Mouse (Mus musculus) neural tube, embryonic 15.5 days (tissue): ENCODE measurements around the gene Gm49450. TPM values are rescaled to one million over a fixed set of nuclear protein-coding genes. Genes with fewer than 3 reads are reported as not detected.
"Not testable (repeated sequence)": the region's sequence is repeated elsewhere in the genome, so short reads cannot be mapped to it uniquely, and the experiment has no call there.

ENCODE experiments used
- ATAC-seq: fragments of 200-750 bp; cut with Nextera tagmentation; 2 replicates; pipeline ENCODE4 v1.8.0; 2017; ENCODE audit warnings: mild to moderate bottlenecking, moderate TSS enrichment, moderate library complexity; ENCODE audit not compliant: low FRiP score
- H3K27ac ChIP-seq: fragments of 300-500 bp; sonication (generic); replicated peaks from 2 replicates; pipeline ENCODE4 v1.5.1; 2015; ENCODE audit warnings: mild to moderate bottlenecking, inconsistent platforms
- H3K27me3 ChIP-seq: fragments of 300-500 bp; sonication (generic); replicated peaks from 2 replicates; pipeline ENCODE4 v1.6.1; 2015; ENCODE audit warnings: inconsistent platforms
- H3K36me3 ChIP-seq: fragments of 300-500 bp; sonication (generic); 2 replicates; pipeline ENCODE4 v1.6.1; 2015; ENCODE audit warnings: inconsistent platforms
- H3K4me1 ChIP-seq: fragments of 300-500 bp; sonication (generic); 2 replicates; pipeline ENCODE4 v1.6.1; 2015; ENCODE audit warnings: inconsistent platforms
- H3K4me2 ChIP-seq: fragments of 300-500 bp; sonication (generic); 2 replicates; pipeline ENCODE4 v1.6.1; 2015; ENCODE audit warnings: inconsistent platforms, mild to moderate bottlenecking, moderate library complexity
- H3K4me3 ChIP-seq: fragments of 300-500 bp; sonication (generic); replicated peaks from 2 replicates; pipeline ENCODE4 v1.5.1; 2015; ENCODE audit warnings: mild to moderate bottlenecking, inconsistent platforms
- H3K9ac ChIP-seq: fragments of 300-500 bp; sonication (generic); replicated peaks from 2 replicates; pipeline ENCODE4 v1.6.1; 2015; ENCODE audit warnings: mild to moderate bottlenecking, inconsistent platforms
- H3K9me3 ChIP-seq: fragments of 300-500 bp; sonication (generic); replicated peaks from 2 replicates; pipeline ENCODE4 v1.6.1; 2016; ENCODE audit warnings: inconsistent platforms
- WGBS: fragments of 180-500 bp; shearing (Covaris S2); methylation state at CpG from one replicate; pipeline ENCODE4 v1.1.7; 2015; ENCODE audit warnings: mixed read lengths; 5-methylcytosine and 5-hydroxymethylcytosine counted together
- polyA plus RNA-seq: library from polyadenylated mRNA; unstranded; fragments of >200 nt; fragmentation: Nextera tagmentation; extraction: Ambion mirVana; gene quantifications from 2 replicates; pipeline ENCODE4 v1.2.1, GENCODE M21; 2015

Gm49450 gene
- polyA plus RNA-seq, 1 experiment from 2014 or later, result not detected

DNA sequence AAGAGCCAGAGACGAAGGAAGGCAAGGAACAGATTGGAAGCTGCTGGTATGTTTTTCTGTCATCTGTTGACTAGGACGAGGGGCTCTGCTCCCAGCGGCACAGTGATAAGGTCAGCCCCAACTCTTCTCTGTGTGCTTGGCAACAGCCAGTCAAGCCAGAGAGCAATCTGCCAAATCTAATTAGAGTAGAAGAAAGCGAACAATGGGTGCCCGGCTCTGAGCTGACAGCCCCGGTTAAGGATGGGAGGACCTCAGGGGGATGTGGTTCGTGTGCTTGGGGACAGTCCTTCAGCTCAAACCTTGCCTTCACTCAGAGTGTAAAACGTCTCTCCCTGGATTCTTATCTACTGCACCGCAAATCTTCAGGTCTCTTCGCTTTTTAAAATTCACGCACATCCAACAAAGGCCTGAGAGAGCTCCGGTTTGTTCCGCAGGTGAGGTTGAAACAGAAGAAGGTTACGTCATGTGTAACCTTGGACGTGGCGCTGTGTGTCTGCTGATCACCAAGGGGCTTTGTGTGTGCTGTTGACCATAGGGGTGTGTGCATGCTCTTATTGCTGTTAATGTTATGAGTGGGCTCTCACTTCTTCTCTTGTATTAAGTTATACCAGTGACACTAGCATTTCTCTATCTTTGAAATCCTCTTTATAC, 30.2 kb upstream of the Gm49450 start:
- WGBS, result 12% methylated on average over 16 of the region's 16 CpGs
- Histone ChIP-seq H3K4me3 (peak overlapping the region; percentile 45), H3K27me3 (no peaks in the 10 kb centered on the region), H3K9me3 (no peaks in the 10 kb centered on the region), H3K27ac (peak overlapping the region; percentile 98), H3K9ac (peak overlapping the region; percentile 72), H3K4me2 (peak overlapping the region; percentile 85), H3K36me3 (no peaks in the 10 kb centered on the region), H3K4me1 (peaks cover 64% of the 10 kb centered on the region)
- peak; percentile 37; the same call in 1 of the 2 replicates for ATAC-seq

GRCm38 (mm10) chr15:98982100-98982499, 28.7 kb upstream of the Gm49450 start:
- no peaks in the 10 kb centered on the region for H3K9me3 ChIP-seq
- no peak overlapping the region for H3K4me2 ChIP-seq
- H3K9ac ChIP-seq, result no peak overlapping the region
- no peak for ATAC-seq
- no peaks in the 10 kb centered on the region for H3K27me3 ChIP-seq
- no peaks in the 10 kb centered on the region for H3K36me3 ChIP-seq
- WGBS, result 51% methylated on average over 6 of the region's 6 CpGs
- H3K27ac ChIP-seq, result peak overlapping the region; percentile 98
- H3K4me3 ChIP-seq, result no peak overlapping the region
- peaks cover 64% of the 10 kb centered on the region for H3K4me1 ChIP-seq

DNA sequence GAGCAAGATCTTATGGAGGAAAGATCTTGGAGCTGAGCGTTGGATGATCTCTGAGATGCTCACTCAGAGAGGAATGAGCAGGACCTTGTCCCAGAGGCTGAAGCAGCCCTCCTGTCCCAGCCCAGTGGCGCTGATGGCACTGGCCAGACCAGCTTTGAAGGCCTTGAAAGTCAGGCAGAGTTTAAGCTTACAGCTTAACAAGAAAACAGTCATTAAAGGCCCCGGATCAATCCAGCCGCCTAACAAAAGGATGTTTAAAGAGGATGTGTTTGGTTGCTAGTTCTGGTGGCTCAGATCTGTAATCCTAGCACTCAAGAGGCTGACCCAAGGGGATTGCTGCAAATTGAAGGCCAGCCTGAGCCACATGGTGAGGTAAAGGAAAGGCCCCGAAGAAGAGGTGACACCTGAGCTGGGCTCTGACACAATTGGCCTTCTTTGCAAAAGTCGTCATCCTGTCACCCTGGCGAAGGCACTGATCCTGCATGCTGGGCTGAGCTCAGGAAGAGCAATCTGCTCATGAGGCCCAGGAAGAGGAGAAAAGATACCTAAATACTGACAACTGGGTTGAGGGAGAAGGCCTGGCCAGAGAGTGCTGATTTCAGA, 26.8 kb upstream of the Gm49450 start:
- H3K4me2 ChIP-seq, result no peak overlapping the region
- no peak overlapping the region for H3K4me3 ChIP-seq
- no peaks in the 10 kb centered on the region for H3K36me3 ChIP-seq
- H3K9ac ChIP-seq, result no peak overlapping the region
- H3K27ac ChIP-seq, result peak overlapping the region; percentile 60
- no peaks in the 10 kb centered on the region for H3K9me3 ChIP-seq
- 44% methylated on average over 7 of the region's 7 CpGs for WGBS
- peaks cover 57% of the 10 kb centered on the region for H3K4me1 ChIP-seq
- ATAC-seq, result no peak
- no peaks in the 10 kb centered on the region for H3K27me3 ChIP-seq

DNA sequence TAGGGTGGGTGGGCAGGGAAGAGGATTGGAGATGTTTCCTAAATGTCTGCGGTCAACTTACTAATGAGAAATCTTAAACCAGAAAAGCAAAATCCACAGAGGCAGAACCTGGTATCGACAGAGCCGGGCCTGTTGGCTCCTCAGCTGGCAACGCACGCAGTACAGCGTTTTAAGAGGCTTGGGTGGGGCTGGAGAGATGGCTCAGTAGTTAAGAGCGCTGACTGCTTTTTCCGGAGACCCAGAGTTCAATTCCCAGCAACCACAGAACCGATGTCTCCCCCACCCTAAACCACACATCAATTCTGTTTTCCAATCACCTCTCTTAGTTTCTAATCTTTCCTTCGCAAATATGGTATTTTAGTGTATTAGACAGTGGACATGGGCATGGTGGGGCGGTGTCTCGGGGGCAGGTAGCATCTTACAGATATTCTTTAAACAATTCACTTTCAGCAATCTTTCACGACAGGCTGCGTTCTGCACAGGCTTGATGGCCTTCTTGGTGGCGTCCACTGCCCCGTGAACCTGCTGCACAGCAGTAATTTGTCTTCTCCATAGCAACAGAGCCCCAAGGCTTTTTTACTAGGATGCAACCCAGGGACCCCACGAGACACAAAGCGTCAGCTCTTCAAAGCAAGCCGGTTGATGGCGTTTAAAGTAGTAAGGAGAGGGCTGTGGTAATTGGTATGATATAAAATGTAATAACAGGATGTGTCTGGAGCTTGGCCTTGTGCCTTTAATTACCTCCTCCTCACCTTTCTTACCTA, 25.2 kb upstream of the Gm49450 start:
- WGBS, result 22% methylated on average over 20 of the region's 20 CpGs
- H3K4me3 ChIP-seq, result peak overlapping the region; percentile 16; the same call in 1 of the 2 replicates

DNA sequence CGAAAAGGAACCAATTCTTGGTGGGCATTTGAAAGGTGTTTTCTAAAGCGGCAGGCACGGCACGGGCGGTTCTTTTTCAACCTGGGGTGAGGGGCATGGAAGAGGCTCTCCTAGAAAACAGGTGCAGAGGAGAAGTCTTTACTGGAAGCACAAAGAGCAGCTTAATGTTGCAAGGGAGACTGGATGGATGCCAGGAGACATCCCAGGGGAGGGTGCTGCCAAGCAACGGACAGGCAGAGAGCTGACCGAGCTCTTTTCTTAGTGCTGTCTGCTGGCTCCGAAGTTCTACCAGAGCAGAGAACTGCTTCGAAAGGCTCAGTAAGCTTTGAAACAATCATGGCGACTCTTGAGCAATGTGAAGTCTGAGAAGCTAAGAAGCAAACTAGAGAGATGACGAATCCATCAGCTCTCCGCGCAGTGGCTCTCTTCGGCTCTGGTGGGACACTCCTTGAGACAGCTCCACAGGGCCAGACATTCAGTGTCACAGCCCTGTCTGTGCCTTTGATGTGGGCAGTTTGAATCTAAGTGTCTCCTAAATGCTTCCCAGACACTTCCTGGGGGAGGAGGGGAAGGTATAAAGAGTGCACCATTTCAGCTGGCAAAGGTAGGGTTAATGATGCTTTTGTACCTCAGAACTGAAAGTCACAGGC, 24.5 kb upstream of the Gm49450 start:
- WGBS, result 23% methylated on average over 14 of the region's 14 CpGs

More for the DNA sequence above, 25.2 kb upstream of the Gm49450 start:
- Histone ChIP-seq H3K9ac (peak overlapping the region; percentile 21), H3K9me3 (no peaks in the 10 kb centered on the region), H3K27me3 (no peaks in the 10 kb centered on the region), H3K4me2 (peak overlapping the region; percentile 50), H3K36me3 (no peaks in the 10 kb centered on the region), H3K4me1 (peaks cover 56% of the 10 kb centered on the region), H3K27ac (peak overlapping the region; percentile 86)
- no peak for ATAC-seq

GRCm38 (mm10) chr15:98976763-98977758, 23.7 kb upstream of the Gm49450 start:
- peak overlapping the region; percentile 86 for H3K27ac ChIP-seq
- no peak for ATAC-seq
- WGBS, result 54% methylated on average over 21 of the region's 21 CpGs
- no peaks in the 10 kb centered on the region for H3K27me3 ChIP-seq
- H3K9me3 ChIP-seq, result no peaks in the 10 kb centered on the region
- H3K4me3 ChIP-seq, result 0 out of 2 replicates have a peak overlapping the region, but pooled peaks have one; percentile 16
- H3K4me1 ChIP-seq, result peaks cover 57% of the 10 kb centered on the region
- peak overlapping the region; percentile 21 for H3K9ac ChIP-seq
- peak overlapping the region; percentile 50 for H3K4me2 ChIP-seq
- H3K36me3 ChIP-seq, result no peaks in the 10 kb centered on the region

More for the DNA sequence above, 24.5 kb upstream of the Gm49450 start:
- Histone ChIP-seq H3K4me2 (peak overlapping the region; percentile 50), H3K27me3 (no peaks in the 10 kb centered on the region), H3K4me1 (peaks cover 57% of the 10 kb centered on the region), H3K9ac (peak overlapping the region; percentile 21), H3K27ac (peak overlapping the region; percentile 86), H3K4me3 (peak overlapping the region; percentile 16; the same call in 1 of the 2 replicates), H3K36me3 (no peaks in the 10 kb centered on the region), H3K9me3 (no peaks in the 10 kb centered on the region)
- peak; percentile 64; the same call in 1 of the 2 replicates for ATAC-seq

GRCm38 (mm10) chr15:98973015-98973614, 19.8 kb upstream of the Gm49450 start:
- peak overlapping the region; percentile 96 for H3K27ac ChIP-seq
- no peaks in the 10 kb centered on the region for H3K27me3 ChIP-seq
- 42% methylated on average over 9 of the region's 9 CpGs for WGBS
- H3K36me3 ChIP-seq, result no peaks in the 10 kb centered on the region
- H3K9me3 ChIP-seq, result no peaks in the 10 kb centered on the region
- peaks cover 72% of the 10 kb centered on the region for H3K4me1 ChIP-seq
- no peak overlapping the region for H3K4me3 ChIP-seq
- peak overlapping the region; percentile 7; the same call in 1 of the 2 replicates for H3K4me2 ChIP-seq
- no peak overlapping the region for H3K9ac ChIP-seq
- no peak for ATAC-seq

DNA sequence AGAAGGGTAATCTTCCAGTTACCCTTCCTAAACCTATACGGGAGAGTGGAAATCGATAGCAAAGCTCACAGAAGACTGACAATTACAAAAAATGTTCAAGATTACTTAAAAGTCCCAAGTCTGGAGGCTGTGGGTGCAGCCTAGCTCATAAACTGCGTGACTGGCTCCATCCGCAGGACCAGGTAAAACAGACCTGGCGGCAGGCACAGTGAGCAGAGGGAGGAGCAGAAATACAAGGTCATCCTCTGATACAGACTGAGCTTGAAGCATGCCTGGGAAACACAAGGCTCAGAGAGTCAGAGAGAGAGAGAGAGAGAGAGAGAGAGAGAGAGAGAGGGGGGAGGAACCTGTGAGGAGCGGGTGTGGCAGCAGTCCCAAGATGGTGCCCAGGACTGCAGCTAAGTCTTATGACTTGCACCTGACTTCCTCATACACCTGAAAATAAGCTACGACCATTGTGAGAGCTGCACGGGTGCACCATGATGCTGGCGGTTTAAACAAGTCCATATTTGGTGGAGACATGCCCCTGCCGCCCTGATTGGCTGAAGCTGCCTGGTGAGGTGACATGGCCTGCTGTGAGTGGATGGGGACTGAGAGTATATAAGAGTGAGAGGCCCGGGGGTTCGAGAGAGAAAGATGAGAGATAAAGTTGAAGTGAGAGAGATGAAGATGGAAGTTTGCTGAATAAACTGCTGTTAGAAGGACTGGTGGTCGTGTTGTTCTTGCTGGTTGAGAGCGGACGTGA, 18.4 kb upstream of the Gm49450 start:
- 41% methylated on average over 15 of the region's 15 CpGs for WGBS
- H3K9me3 ChIP-seq, H3K27me3 ChIP-seq, H3K36me3 ChIP-seq: not testable (repeated sequence)
- Histone ChIP-seq H3K4me3 (peak overlapping the region; percentile 15), H3K27ac (peak overlapping the region; percentile 96), H3K4me2 (peak overlapping the region; percentile 52), H3K4me1 (peaks cover 61% of the 10 kb centered on the region), H3K9ac (peak overlapping the region; percentile 44; the same call in 1 of the 2 replicates)
- ATAC-seq, result peak; percentile 45

DNA sequence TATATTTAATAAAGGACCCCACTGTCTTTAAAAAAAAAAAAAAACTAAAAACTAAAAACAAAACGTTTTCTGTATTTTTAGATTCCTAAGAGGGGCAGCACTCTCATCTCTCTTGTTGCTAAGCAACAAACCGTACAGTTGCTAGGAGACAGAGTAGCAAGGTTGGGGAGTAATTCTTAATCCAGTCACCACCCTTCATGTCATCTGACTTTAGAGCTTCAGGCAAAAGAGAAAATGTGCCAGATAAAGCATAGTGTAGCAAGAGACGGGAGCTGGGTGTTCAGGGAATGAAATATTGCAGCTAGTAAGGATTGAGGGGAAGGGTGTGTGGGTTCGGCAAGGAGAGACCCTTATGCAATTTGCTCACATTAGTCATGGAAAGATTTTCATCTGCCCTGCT, 17.8 kb upstream of the Gm49450 start:
- Histone ChIP-seq H3K4me2 (peak overlapping the region; percentile 52), H3K9me3 (no peaks in the 10 kb centered on the region), H3K27me3 (no peaks in the 10 kb centered on the region), H3K4me1 (peaks cover 60% of the 10 kb centered on the region), H3K27ac (peak overlapping the region; percentile 96), H3K9ac (peak overlapping the region; percentile 44), H3K36me3 (no peaks in the 10 kb centered on the region), H3K4me3 (peak overlapping the region; percentile 15)
- peak; percentile 81 for ATAC-seq
- 7% methylated on average over 4 of the region's 4 CpGs for WGBS
